Comparison of ENCODE assay signal across 24 mouse cellular contexts in genomic region chr14:40889181-40889580, GRCm38 (mm10). TPM values are rescaled to one million over a fixed set of nuclear protein-coding genes. Genes with fewer than 3 reads are reported as not detected.
DNase-seq lines count a peak whose midpoint lies in the region; ATAC-seq and TF ChIP-seq lines count a peak whose summit lies in the region.
"Had no signal": no experiment of that assay in that cellular context is flagged by ENCODE, and none has a peak within 500 bp of the region (broad histone marks: within the 10 kb centered on the region; RNA-seq: fewer than 3 reads in every experiment).

No protein-coding gene starts in this region.

- no peak overlapping the region for H3K4me2 ChIP-seq in heart, embryonic 11.5 days
- no peak overlapping the region for H3K4me2 ChIP-seq in kidney, postnatal 0 days (ENCODE audit: low read length)
- H3K4me2 ChIP-seq in kidney, embryonic 16.5 days (replicated peaks; ENCODE audit: low read depth, low read length), result no peak overlapping the region
- H3K4me2 ChIP-seq in stomach, embryonic 16.5 days (ENCODE audit: low read depth, low read length), result no peak overlapping the region
- H3K4me2 ChIP-seq in stomach, postnatal 0 days (replicated peaks; ENCODE audit: low read depth), result no peak overlapping the region
- H3K4me2 ChIP-seq: embryonic facial prominence, embryonic 12.5 days; forebrain, embryonic 13.5 days had no signal

- H3K36me3 ChIP-seq in heart, embryonic 11.5 days (ENCODE audit: control insufficient read depth, insufficient read depth, low read length), result no peaks in the 10 kb centered on the region
- H3K36me3 ChIP-seq in heart, adult 2 months (ENCODE audit: control insufficient read depth, insufficient read depth, low read length), result no peaks in the 10 kb centered on the region
- H3K36me3 ChIP-seq in kidney, postnatal 0 days (ENCODE audit: insufficient read depth, low read length), result no peaks in the 10 kb centered on the region
- no peaks in the 10 kb centered on the region for H3K36me3 ChIP-seq in kidney, embryonic 16.5 days (ENCODE audit: insufficient read depth, low read length)
- no peaks in the 10 kb centered on the region for H3K36me3 ChIP-seq in stomach, embryonic 16.5 days (ENCODE audit: control insufficient read depth, insufficient read depth, low read length)
- H3K36me3 ChIP-seq in stomach, postnatal 0 days (ENCODE audit: control insufficient read depth, insufficient read depth, low read length), result no peaks in the 10 kb centered on the region
- H3K36me3 ChIP-seq: embryonic facial prominence, embryonic 10.5 days; embryonic facial prominence, embryonic 12.5 days; G1E had no signal

- H3K79me2 ChIP-seq in heart, adult 2 months (replicated peaks; ENCODE audit: control insufficient read depth, insufficient read depth, low read length), result no peaks in the 10 kb centered on the region

- H3K4me3 ChIP-seq in heart, embryonic 11.5 days (ENCODE audit: low read depth, low read length), result no peak overlapping the region
- no peak overlapping the region for H3K4me3 ChIP-seq in heart, adult 2 months
- no peak overlapping the region for H3K4me3 ChIP-seq in kidney, postnatal 0 days (replicated peaks; ENCODE audit: low read depth, low read length)
- H3K4me3 ChIP-seq in kidney, embryonic 16.5 days (ENCODE audit: low read length), result no peak overlapping the region
- H3K4me3 ChIP-seq in stomach, embryonic 16.5 days (replicated peaks; ENCODE audit: low read length), result no peak overlapping the region
- H3K4me3 ChIP-seq in stomach, postnatal 0 days (ENCODE audit: low read depth, low read length), result no peak overlapping the region
- H3K4me3 ChIP-seq: embryonic facial prominence, embryonic 10.5 days; embryonic facial prominence, embryonic 12.5 days; forebrain, embryonic 13.5 days had no signal

- WGBS in heart, embryonic 11.5 days (ENCODE audit: insufficient replicate concordance), result 70% methylated on average over 2 of the region's 2 CpGs
- WGBS in heart, adult 2 months, result 75% methylated on average over 2 of the region's 2 CpGs
- 62% methylated on average over 2 of the region's 2 CpGs for WGBS in kidney, postnatal 0 days
- WGBS in kidney, embryonic 16.5 days, result 70% methylated on average over 2 of the region's 2 CpGs
- WGBS in stomach, embryonic 16.5 days, result 75% methylated on average over 2 of the region's 2 CpGs
- 78% methylated on average over 2 of the region's 2 CpGs for WGBS in stomach, postnatal 0 days

- no peak for TF ChIP-seq CTCF in heart, adult 2 months (IDR thresholded peaks at IDR 0.05)
- no peak for TF ChIP-seq CTCF in kidney, postnatal 0 days (IDR thresholded peaks at IDR 0.05; ENCODE audit: low read depth)
- no peak for TF ChIP-seq CTCF in stomach, postnatal 0 days (IDR thresholded peaks at IDR 0.05; ENCODE audit: low read depth)

- no peak for ATAC-seq in heart, embryonic 11.5 days (replicated peaks; ENCODE audit: insufficient number of reproducible peaks, low FRiP score, low TSS enrichment)
- no peak for ATAC-seq in kidney, postnatal 0 days (replicated peaks; ENCODE audit: low FRiP score, low read depth)
- no peak for ATAC-seq in kidney, embryonic 16.5 days (ENCODE audit: low FRiP score, low TSS enrichment)
- peak; percentile 29; the same call in 1 of the 2 replicates for ATAC-seq in stomach, embryonic 16.5 days (ENCODE audit: insufficient read depth, low FRiP score)
- ATAC-seq in stomach, postnatal 0 days (ENCODE audit: low FRiP score, low TSS enrichment), result no peak
- ATAC-seq: activated CD4-positive, CD25-positive, alpha-beta regulatory T cell, adult 4 months; CD4-positive, CD25-positive, alpha-beta regulatory T cell, adult 4 months; forebrain, embryonic 13.5 days; Patski had no signal

- no peak overlapping the region for H3K27ac ChIP-seq in heart, embryonic 11.5 days (ENCODE audit: low read depth, low read length)
- no peak overlapping the region for H3K27ac ChIP-seq in heart, adult 2 months
- no peak overlapping the region for H3K27ac ChIP-seq in kidney, postnatal 0 days
- H3K27ac ChIP-seq in kidney, embryonic 16.5 days (ENCODE audit: low read length), result no peak overlapping the region
- no peak overlapping the region for H3K27ac ChIP-seq in stomach, embryonic 16.5 days (ENCODE audit: low read length)
- no peak overlapping the region for H3K27ac ChIP-seq in stomach, postnatal 0 days (replicated peaks)
- H3K27ac ChIP-seq: embryonic facial prominence, embryonic 10.5 days; embryonic facial prominence, embryonic 12.5 days; forebrain, embryonic 13.5 days had no signal

- peaks cover 18% of the 10 kb centered on the region for H3K4me1 ChIP-seq in heart, embryonic 11.5 days (ENCODE audit: control insufficient read depth, insufficient read depth, low read length)
- H3K4me1 ChIP-seq in heart, adult 2 months (ENCODE audit: control insufficient read depth, insufficient read depth, low read length), result 0 out of 2 replicates have a peak, but pooled peaks cover 3% of the 10 kb centered on the region
- 0 out of 2 replicates have a peak, but pooled peaks cover 3% of the 10 kb centered on the region for H3K4me1 ChIP-seq in kidney, postnatal 0 days (replicated peaks; ENCODE audit: insufficient read depth, low read length)
- peaks cover 11% of the 10 kb centered on the region for H3K4me1 ChIP-seq in kidney, embryonic 16.5 days (ENCODE audit: insufficient read depth, low read length)
- no peaks in the 10 kb centered on the region for H3K4me1 ChIP-seq in stomach, embryonic 16.5 days (ENCODE audit: control insufficient read depth, insufficient read depth, low read length)
- no peaks in the 10 kb centered on the region for H3K4me1 ChIP-seq in stomach, postnatal 0 days (replicated peaks; ENCODE audit: control insufficient read depth, insufficient read depth)

- H3K9me3 ChIP-seq in heart, embryonic 11.5 days (replicated peaks; ENCODE audit: control insufficient read depth, low read length), result no peaks in the 10 kb centered on the region
- H3K9me3 ChIP-seq in kidney, postnatal 0 days (replicated peaks; ENCODE audit: low read length), result no peaks in the 10 kb centered on the region
- H3K9me3 ChIP-seq in kidney, embryonic 16.5 days (ENCODE audit: low read length), result no peaks in the 10 kb centered on the region
- no peaks in the 10 kb centered on the region for H3K9me3 ChIP-seq in stomach, embryonic 16.5 days (replicated peaks; ENCODE audit: control insufficient read depth, low read length)
- H3K9me3 ChIP-seq in stomach, postnatal 0 days (ENCODE audit: control insufficient read depth, low read length), result no peaks in the 10 kb centered on the region
- H3K9me3 ChIP-seq: embryonic facial prominence, embryonic 10.5 days; embryonic facial prominence, embryonic 12.5 days; forebrain, embryonic 13.5 days; G1E had no signal

- TF ChIP-seq EP300 in heart, adult 2 months (IDR thresholded peaks at IDR 0.05; ENCODE audit: insufficient read depth, low read depth, low read length), result no peak
- TF ChIP-seq EP300 in stomach, postnatal 0 days (optimal IDR thresholded peaks at IDR 0.05), result no peak

- no peak overlapping the region for H3K9ac ChIP-seq in heart, embryonic 11.5 days (ENCODE audit: low read depth, low read length)
- H3K9ac ChIP-seq in heart, adult 2 months (ENCODE audit: low read depth, low read length), result no peak overlapping the region
- H3K9ac ChIP-seq in kidney, postnatal 0 days (ENCODE audit: low read depth, low read length), result no peak overlapping the region
- no peak overlapping the region for H3K9ac ChIP-seq in kidney, embryonic 16.5 days (replicated peaks; ENCODE audit: low read length)
- no peak overlapping the region for H3K9ac ChIP-seq in stomach, embryonic 16.5 days (ENCODE audit: low read length)
- H3K9ac ChIP-seq in stomach, postnatal 0 days (ENCODE audit: low read length), result no peak overlapping the region
- H3K9ac ChIP-seq: embryonic facial prominence, embryonic 12.5 days; forebrain, embryonic 13.5 days had no signal

- intact Hi-C loops in heart, postnatal 10 days (cut with DNase I), result no loop called here
- intact Hi-C loops in heart, adult 2 months (cut with DNase I), result no loop called here

- no peak for TF ChIP-seq POLR2A in heart, adult 2 months (IDR thresholded peaks at IDR 0.05; ENCODE audit: insufficient read depth, low read depth, low read length)

- DNase-seq in heart, adult 11 months, result peak; percentile 91
- DNase-seq in heart, postnatal 10 days, result peak; percentile 37 to 39
- no peak for DNase-seq in heart, adult 2 months
- peak; percentile 62 for DNase-seq in kidney, postnatal 0 days (ENCODE audit: low spot score)
- DNase-seq in stomach, postnatal 0 days (ENCODE audit: low spot score), result no peak
- DNase-seq: adrenal gland, adult 8-10 months; adrenal gland, postnatal 36 days; B cell, adult 2 months; cerebellum, adult 11-12 months; cerebellum, adult 2 months; cerebellum, adult 9-10 months; cerebellum, postnatal 10 days; cerebellum, postnatal 25 days had no signal

- H3K27me3 ChIP-seq in heart, embryonic 11.5 days (ENCODE audit: control insufficient read depth, insufficient read depth, low read length), result no peaks in the 10 kb centered on the region
- no peaks in the 10 kb centered on the region for H3K27me3 ChIP-seq in heart, adult 2 months (ENCODE audit: control insufficient read depth, insufficient read depth, low read length)
- H3K27me3 ChIP-seq in kidney, postnatal 0 days (ENCODE audit: insufficient read depth, low read length), result no peaks in the 10 kb centered on the region
- H3K27me3 ChIP-seq in kidney, embryonic 16.5 days (ENCODE audit: insufficient read depth, low read length), result no peaks in the 10 kb centered on the region
- H3K27me3 ChIP-seq in stomach, embryonic 16.5 days (ENCODE audit: control insufficient read depth, insufficient read depth, low read length), result no peaks in the 10 kb centered on the region
- H3K27me3 ChIP-seq in stomach, postnatal 0 days (ENCODE audit: control insufficient read depth, insufficient read depth, low read length), result no peaks in the 10 kb centered on the region
- H3K27me3 ChIP-seq: CH12.LX; embryonic facial prominence, embryonic 12.5 days; forebrain, embryonic 13.5 days had no signal

RNA-seq across cellular contexts. Expression of gene Sh2d4b, which starts 3.9 kb away (rescaled TPM):
- polyA plus RNA-seq in heart, embryonic 11.5 days (2014; fragmentation: Nextera tagmentation; extraction: Ambion mirVana), result 0.56 and 0.89 TPM in 2 replicates
- 1 to 10 TPM in 1 of 2 experiments, under 1 TPM in 1; 0.57 to 1.2 TPM for total RNA-seq in heart, postnatal 10 days (2021)
- 1 to 10 TPM in 1 of 2 experiments, under 1 TPM in 1; 0.84 to 1.1 TPM for total RNA-seq in heart, adult 2 months (2021)
- polyA plus RNA-seq in heart, adult 2 months (2012; rRNA removed), result 0.14 and 0.18 TPM in 2 replicates
- polyA plus RNA-seq in kidney, postnatal 0 days (2015; fragmentation: Nextera tagmentation; extraction: Ambion mirVana), result 0.72 and 1.0 TPM in 2 replicates
- 0.81 and 0.99 TPM in 2 replicates for polyA plus RNA-seq in kidney, embryonic 16.5 days (2015; fragmentation: Nextera tagmentation; extraction: Ambion mirVana)
- polyA plus RNA-seq in stomach, embryonic 16.5 days (2015; fragmentation: Nextera tagmentation; extraction: Ambion mirVana), result 0.35 and 0.41 TPM in 2 replicates
- polyA plus RNA-seq in stomach, postnatal 0 days (2015; fragmentation: Nextera tagmentation; extraction: Ambion mirVana), result 0.07 and 0.22 TPM in 2 replicates
- polyA plus RNA-seq: activated CD4-positive, CD25-positive, alpha-beta regulatory T cell, adult 4 months had no signal

Comparison
In these comparisons a context has a peak if more than half of its experiments do, and no peak if none do; other contexts are left out.
1. DNase-seq: peak in heart, adult 11 months (single experiment), heart, postnatal 10 days (2 of 2) and kidney, postnatal 0 days (single experiment); none in heart, adult 2 months (0 of 2) and stomach, postnatal 0 days (single experiment).